Mouse (Mus musculus) liver, embryonic 13.5 days (tissue): ENCODE measurements around the gene Trim60. TPM values are rescaled to one million over a fixed set of nuclear protein-coding genes. Genes with fewer than 3 reads are reported as not detected.
A peak's percentile ranks its signal among the peaks of the same experiment; 100 is the strongest.

ENCODE experiments used
- ATAC-seq: fragments of 200-750 bp; cut with Nextera tagmentation; 2 replicates; pipeline ENCODE4 v1.8.0; 2017; ENCODE audit warnings: low read depth, mild to moderate bottlenecking, moderate number of reproducible peaks, moderate library complexity
- DNase-seq: peaks from one replicate; pipeline ENCODE4 v3.0.0; 2022
- H3K27ac ChIP-seq: fragments of 300-500 bp; sonication (generic); 2 replicates; pipeline ENCODE4 v1.5.1; 2015; ENCODE audit warnings: moderate library complexity, mild to moderate bottlenecking, inconsistent platforms
- H3K27me3 ChIP-seq: fragments of 300-500 bp; sonication (generic); 2 replicates; pipeline ENCODE4 v1.6.1; 2015; ENCODE audit warnings: mild to moderate bottlenecking, inconsistent platforms
- H3K36me3 ChIP-seq: fragments of 300-500 bp; sonication (generic); 2 replicates; pipeline ENCODE4 v1.6.1; 2015; ENCODE audit warnings: mild to moderate bottlenecking, inconsistent platforms
- H3K4me1 ChIP-seq: fragments of 300-500 bp; sonication (generic); replicated peaks from 2 replicates; pipeline ENCODE4 v1.6.1; 2015; ENCODE audit warnings: inconsistent platforms
- H3K4me2 ChIP-seq: fragments of 300-500 bp; sonication (generic); 2 replicates; pipeline ENCODE4 v1.6.1; 2015; ENCODE audit warnings: inconsistent platforms, mild to moderate bottlenecking, moderate library complexity
- H3K4me3 ChIP-seq: fragments of 300-500 bp; sonication (generic); replicated peaks from 2 replicates; pipeline ENCODE4 v1.5.1; 2015; ENCODE audit warnings: mild to moderate bottlenecking, inconsistent platforms
- H3K9ac ChIP-seq: fragments of 300-500 bp; sonication (generic); 2 replicates; pipeline ENCODE4 v1.6.1; 2015; ENCODE audit warnings: mild to moderate bottlenecking, inconsistent platforms
- H3K9me3 ChIP-seq: fragments of 300-500 bp; sonication (generic); replicated peaks from 2 replicates; pipeline ENCODE4 v1.6.1; 2016; ENCODE audit warnings: inconsistent platforms
- WGBS: fragments of 180-500 bp; shearing (Covaris S2); methylation state at CpG from one replicate; pipeline ENCODE4 v1.1.7; 2015; ENCODE audit not compliant: insufficient replicate concordance; 5-methylcytosine and 5-hydroxymethylcytosine counted together
- polyA plus RNA-seq: library from polyadenylated mRNA; unstranded; fragments of >200 nt; fragmentation: Nextera tagmentation; extraction: Ambion mirVana; gene quantifications from 2 replicates; pipeline ENCODE4 v1.2.1, GENCODE M21; 2015

Gene Trim60
- not detected in 2 replicates for polyA plus RNA-seq

- Histone ChIP-seq H3K27ac (no peak within 1 kb of the TSS), H3K4me3 (no peak within 1 kb of the TSS), H3K4me2 (no peak within 1 kb of the TSS), H3K9me3 (no peaks in the 10 kb centered on the region), H3K27me3 (no peaks in the 10 kb centered on the region), H3K9ac (no peak within 1 kb of the TSS), H3K4me1 (no peaks in the 10 kb centered on the region), H3K36me3 (no peaks in the 10 kb centered on the region)
- 70% methylated on average over 8 of the region's 8 CpGs for WGBS
- DNase-seq (no peak), ATAC-seq (no peak)
Observed at GRCm38 (mm10) chr8:65018423-65018822, at the start of gene Trim60, which contains the start of gene Trim61. Trim60 (minus strand) TSS chr8:65018584. Trim61 (minus strand) TSS chr8:65018523.

GRCm38 (mm10) chr8:65067694-65068472 is 49.5 kb upstream of the Trim60 start:
- Histone ChIP-seq H3K4me3 (no peak overlapping the region), H3K9ac (no peak overlapping the region), H3K27me3 (no peaks in the 10 kb centered on the region), H3K27ac (no peak overlapping the region), H3K4me2 (no peak overlapping the region), H3K9me3 (no peaks in the 10 kb centered on the region), H3K36me3 (no peaks in the 10 kb centered on the region), H3K4me1 (no peaks in the 10 kb centered on the region)
- DNase-seq (no peak), ATAC-seq (no peak)
- WGBS, result 43% methylated on average over 10 of the region's 10 CpGs

GRCm38 (mm10) chr8:65067031-65067430 is 48.6 kb upstream of the Trim60 start:
- Histone ChIP-seq H3K27ac (no peak overlapping the region), H3K36me3 (no peaks in the 10 kb centered on the region), H3K4me1 (no peaks in the 10 kb centered on the region), H3K9me3 (no peaks in the 10 kb centered on the region), H3K4me2 (no peak overlapping the region), H3K27me3 (no peaks in the 10 kb centered on the region), H3K9ac (no peak overlapping the region), H3K4me3 (no peak overlapping the region)
- ATAC-seq (no peak), DNase-seq (no peak)
- 77% methylated on average over 4 of the region's 4 CpGs for WGBS

GRCm38 (mm10) chr8:65065622-65066021 is 47.2 kb upstream of the Trim60 start:
- H3K9me3 ChIP-seq, result no peaks in the 10 kb centered on the region
- H3K4me1 ChIP-seq, result no peaks in the 10 kb centered on the region
- no peak overlapping the region for H3K27ac ChIP-seq
- no peak for DNase-seq
- no peak overlapping the region for H3K4me2 ChIP-seq
- no peak overlapping the region for H3K9ac ChIP-seq
- no peak overlapping the region for H3K4me3 ChIP-seq
- 78% methylated on average over 3 of the region's 3 CpGs for WGBS
- ATAC-seq, result no peak
- no peaks in the 10 kb centered on the region for H3K27me3 ChIP-seq
- H3K36me3 ChIP-seq, result no peaks in the 10 kb centered on the region

- Histone ChIP-seq H3K27ac (no peak overlapping the region), H3K9ac (no peak overlapping the region), H3K4me1 (no peaks in the 10 kb centered on the region), H3K36me3 (no peaks in the 10 kb centered on the region), H3K27me3 (no peaks in the 10 kb centered on the region), H3K4me3 (no peak overlapping the region), H3K9me3 (no peaks in the 10 kb centered on the region), H3K4me2 (no peak overlapping the region)
- WGBS, result 43% methylated on average over 2 of the region's 2 CpGs
- no peak for ATAC-seq
- no peak for DNase-seq
Observed at GRCm38 (mm10) chr8:65064071-65064470, 45.7 kb upstream of the Trim60 start.

- Histone ChIP-seq H3K27me3 (no peaks in the 10 kb centered on the region), H3K4me3 (no peak overlapping the region), H3K9ac (no peak overlapping the region), H3K4me2 (no peak overlapping the region), H3K36me3 (no peaks in the 10 kb centered on the region), H3K27ac (no peak overlapping the region), H3K4me1 (no peaks in the 10 kb centered on the region), H3K9me3 (no peaks in the 10 kb centered on the region)
- 56% methylated on average over 4 of the region's 4 CpGs for WGBS
- DNase-seq (no peak), ATAC-seq (no peak)
Observed at GRCm38 (mm10) chr8:65062195-65062594, 43.8 kb upstream of the Trim60 start.

- Histone ChIP-seq H3K9me3 (no peaks in the 10 kb centered on the region), H3K4me3 (no peak overlapping the region), H3K4me1 (no peaks in the 10 kb centered on the region), H3K36me3 (no peaks in the 10 kb centered on the region), H3K27ac (no peak overlapping the region), H3K27me3 (no peaks in the 10 kb centered on the region), H3K4me2 (no peak overlapping the region), H3K9ac (no peak overlapping the region)
- 72% methylated on average over 4 of the region's 4 CpGs for WGBS
- ATAC-seq, result no peak
- DNase-seq, result no peak
Observed at GRCm38 (mm10) chr8:65056722-65057121, 38.3 kb upstream of the Trim60 start.

- Histone ChIP-seq H3K36me3 (no peaks in the 10 kb centered on the region), H3K9ac (no peak overlapping the region), H3K4me1 (no peaks in the 10 kb centered on the region), H3K27ac (no peak overlapping the region), H3K4me2 (no peak overlapping the region), H3K27me3 (no peaks in the 10 kb centered on the region), H3K9me3 (no peaks in the 10 kb centered on the region), H3K4me3 (no peak overlapping the region)
- 69% methylated on average over 5 of the region's 5 CpGs for WGBS
- DNase-seq (no peak), ATAC-seq (no peak)
Observed at GRCm38 (mm10) chr8:65053968-65054367, 35.6 kb upstream of the Trim60 start.

- Histone ChIP-seq H3K27ac (no peak overlapping the region), H3K4me2 (no peak overlapping the region), H3K4me3 (no peak overlapping the region), H3K9me3 (no peaks in the 10 kb centered on the region), H3K9ac (no peak overlapping the region), H3K27me3 (no peaks in the 10 kb centered on the region), H3K36me3 (no peaks in the 10 kb centered on the region), H3K4me1 (no peaks in the 10 kb centered on the region)
- WGBS, result 68% methylated on average over 3 of the region's 3 CpGs
- ATAC-seq (no peak), DNase-seq (no peak)
Observed at GRCm38 (mm10) chr8:65053554-65053953, 35.2 kb upstream of the Trim60 start.

GRCm38 (mm10) chr8:65047801-65048200 is 29.4 kb upstream of the Trim60 start:
- no peak for ATAC-seq
- H3K9me3 ChIP-seq, result no peaks in the 10 kb centered on the region
- no peak overlapping the region for H3K4me3 ChIP-seq
- no peak overlapping the region for H3K4me2 ChIP-seq
- H3K4me1 ChIP-seq, result no peaks in the 10 kb centered on the region
- H3K9ac ChIP-seq, result no peak overlapping the region
- no peak overlapping the region for H3K27ac ChIP-seq
- no peak for DNase-seq
- no peaks in the 10 kb centered on the region for H3K27me3 ChIP-seq
- no peaks in the 10 kb centered on the region for H3K36me3 ChIP-seq
- 61% methylated on average over 4 of the region's 4 CpGs for WGBS

GRCm38 (mm10) chr8:65047193-65047592 is 28.8 kb upstream of the Trim60 start:
- ATAC-seq (no peak), DNase-seq (no peak)
- Histone ChIP-seq H3K4me2 (no peak overlapping the region), H3K9me3 (no peaks in the 10 kb centered on the region), H3K9ac (no peak overlapping the region), H3K4me3 (no peak overlapping the region), H3K27ac (no peak overlapping the region), H3K27me3 (no peaks in the 10 kb centered on the region), H3K4me1 (no peaks in the 10 kb centered on the region), H3K36me3 (no peaks in the 10 kb centered on the region)
- WGBS, result 61% methylated on average over 4 of the region's 4 CpGs

GRCm38 (mm10) chr8:65046565-65046964 is 28.2 kb upstream of the Trim60 start:
- no peak for DNase-seq
- no peaks in the 10 kb centered on the region for H3K27me3 ChIP-seq
- H3K27ac ChIP-seq, result no peak overlapping the region; the same call in 1 of the 2 replicates
- no peaks in the 10 kb centered on the region for H3K9me3 ChIP-seq
- no peak overlapping the region for H3K9ac ChIP-seq
- WGBS, result 44% methylated on average over 5 of the region's 5 CpGs
- no peak overlapping the region for H3K4me3 ChIP-seq
- peak; percentile 61 for ATAC-seq
- no peak overlapping the region for H3K4me2 ChIP-seq
- no peaks in the 10 kb centered on the region for H3K4me1 ChIP-seq
- H3K36me3 ChIP-seq, result no peaks in the 10 kb centered on the region
